Mouse (Mus musculus) G1E (cell line): ENCODE results near the gene Ptpn4.

Source experiments
- CTCF ChIP-seq: IDR thresholded peaks from 2 replicates; pipeline ENCODE4 v1.5.1; 2012; ENCODE audit warnings: low read depth, low read length, inconsistent platforms, mixed read lengths
- GATA1 ChIP-seq: IDR thresholded peaks from 2 replicates; pipeline ENCODE4 v1.6.1; 2012; ENCODE audit warnings: borderline replicate concordance, low read length, inconsistent platforms, mixed read lengths
- GATA2 ChIP-seq: IDR thresholded peaks from 2 replicates; pipeline ENCODE4 v1.6.1; 2012; ENCODE audit warnings: low read depth, low read length, inconsistent platforms, borderline replicate concordance
- TAL1 ChIP-seq: conservative IDR thresholded peaks from 2 replicates; pipeline ENCODE4 v1.6.1; 2012; ENCODE audit warnings: low read depth, low read length, inconsistent platforms, mixed read lengths

DNA sequence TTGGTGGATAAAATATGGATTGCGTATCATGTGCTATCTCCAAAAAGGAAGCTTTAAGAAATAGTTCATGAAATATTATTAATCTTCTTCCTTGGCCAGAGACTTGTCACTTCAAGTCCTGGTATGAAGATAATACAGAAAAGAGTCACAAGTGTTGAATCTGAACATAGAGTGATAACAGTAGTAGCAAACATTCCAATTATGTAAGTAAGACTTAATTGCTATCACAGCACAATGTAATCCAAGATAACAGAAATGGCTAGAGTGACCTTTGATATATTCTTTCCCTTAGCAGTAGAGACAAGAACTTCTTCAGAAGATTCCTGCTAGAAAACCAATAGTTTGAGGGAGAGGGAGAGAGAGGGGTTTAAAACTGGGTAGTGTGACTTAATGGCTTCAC lies 140.6 kb downstream of the Ptpn4 start:
- TF ChIP-seq CTCF (no peak), TAL1 (no peak), GATA2 (no peak), GATA1 (no peak)
